22 mouse cellular contexts compared by ENCODE assay signal in the genomic region with DNA sequence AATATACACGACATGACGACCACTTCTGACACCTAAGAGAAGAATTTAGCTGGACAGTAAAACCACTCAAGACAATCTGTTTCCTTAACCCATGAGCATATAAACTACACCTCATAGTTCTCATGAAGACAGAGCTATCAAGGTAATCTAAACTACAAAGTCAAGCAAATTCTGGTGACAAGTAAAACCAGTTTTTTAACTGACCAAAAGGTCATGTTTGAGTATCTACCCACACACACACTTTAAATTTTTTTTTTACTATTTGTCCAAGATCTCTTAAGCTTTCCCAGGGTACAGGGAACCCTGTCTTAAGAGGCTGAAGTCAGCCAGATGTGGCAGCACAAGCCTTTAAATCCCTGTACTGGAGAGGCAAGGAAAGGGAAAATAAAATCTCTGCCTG. TPM values are rescaled to one million over a fixed set of nuclear protein-coding genes. Genes with fewer than 3 reads are reported as not detected.
DNase-seq lines count a peak whose midpoint lies in the region; ATAC-seq and TF ChIP-seq lines count a peak whose summit lies in the region.
"Had no signal": no experiment of that assay in that cellular context is flagged by ENCODE, and none has a peak within 500 bp of the region (broad histone marks: within the 10 kb centered on the region; RNA-seq: fewer than 3 reads in every experiment).

No protein-coding gene starts in this region.

- peaks cover 30% of the 10 kb centered on the region for H3K36me3 ChIP-seq in lung, embryonic 16.5 days (ENCODE audit: control insufficient read depth, insufficient read depth, low read length)
- peaks cover 36% of the 10 kb centered on the region for H3K36me3 ChIP-seq in intestine, embryonic 15.5 days
- no peaks in the 10 kb centered on the region; the same call in 1 of the 2 replicates for H3K36me3 ChIP-seq in stomach, postnatal 0 days (ENCODE audit: control insufficient read depth, insufficient read depth, low read length)
- H3K36me3 ChIP-seq in hindbrain, embryonic 16.5 days (ENCODE audit: control insufficient read depth, insufficient read depth, low read length) = peaks cover 19% of the 10 kb centered on the region
- H3K36me3 ChIP-seq in hindbrain, embryonic 13.5 days = peaks cover 71% of the 10 kb centered on the region

- H3K9ac ChIP-seq in lung, embryonic 16.5 days (ENCODE audit: low read length) = no peak overlapping the region
- H3K9ac ChIP-seq in intestine, embryonic 15.5 days = no peak overlapping the region
- no peak overlapping the region for H3K9ac ChIP-seq in stomach, postnatal 0 days (ENCODE audit: low read length)
- no peak overlapping the region for H3K9ac ChIP-seq in hindbrain, embryonic 16.5 days (ENCODE audit: low read depth, low read length)
- H3K9ac ChIP-seq in hindbrain, embryonic 13.5 days = no peak overlapping the region
- H3K9ac ChIP-seq: embryonic facial prominence, embryonic 13.5 days; forebrain, embryonic 12.5 days; heart, embryonic 15.5 days had no signal

- peak; percentile 69 for ATAC-seq in lung, embryonic 16.5 days (ENCODE audit: low read depth)
- ATAC-seq in intestine, embryonic 15.5 days = no peak
- ATAC-seq in stomach, postnatal 0 days (ENCODE audit: low FRiP score, low TSS enrichment) = peak; percentile 38; the same call in 1 of the 2 replicates
- no peak for ATAC-seq in hindbrain, embryonic 16.5 days
- no peak for ATAC-seq in hindbrain, embryonic 13.5 days (ENCODE audit: low FRiP score)
- ATAC-seq: activated CD4-positive, CD25-positive, alpha-beta regulatory T cell, adult 4 months; forebrain, embryonic 16.5 days; Patski had no signal

- DNase-seq in lung, postnatal 14 days = no peak
- DNase-seq in lung, postnatal 36 days = peak; percentile 43
- DNase-seq in stomach, postnatal 0 days (ENCODE audit: low spot score) = no peak
- DNase-seq: adrenal gland, postnatal 14 days; cerebellum, adult 18-20 months; cerebellum, adult 9-11 months; cerebellum, postnatal 36 days; gastrocnemius, postnatal 10 days; heart, adult 2 months; heart, postnatal 14 days had no signal

- H3K4me3 ChIP-seq in lung, embryonic 16.5 days (ENCODE audit: low read length) = no peak overlapping the region
- no peak overlapping the region for H3K4me3 ChIP-seq in intestine, embryonic 15.5 days (replicated peaks)
- no peak overlapping the region for H3K4me3 ChIP-seq in stomach, postnatal 0 days (ENCODE audit: low read depth, low read length)
- H3K4me3 ChIP-seq in hindbrain, embryonic 16.5 days (ENCODE audit: low read length) = no peak overlapping the region
- no peak overlapping the region for H3K4me3 ChIP-seq in hindbrain, embryonic 13.5 days
- H3K4me3 ChIP-seq: embryonic facial prominence, embryonic 13.5 days; forebrain, embryonic 12.5 days; heart, adult 2 months; heart, embryonic 15.5 days had no signal

- no peak for TF ChIP-seq EP300 in stomach, postnatal 0 days (optimal IDR thresholded peaks at IDR 0.05)

- WGBS in lung, embryonic 16.5 days = 58% methylated on average over 2 of the region's 2 CpGs
- 59% methylated on average over 2 of the region's 2 CpGs for WGBS in intestine, embryonic 15.5 days
- WGBS in stomach, postnatal 0 days = 69% methylated on average over 2 of the region's 2 CpGs
- 95% methylated on average over 2 of the region's 2 CpGs for WGBS in hindbrain, embryonic 16.5 days
- WGBS in hindbrain, embryonic 13.5 days = 96% methylated on average over 2 of the region's 2 CpGs

- no peak overlapping the region for H3K4me2 ChIP-seq in lung, embryonic 16.5 days (ENCODE audit: low read depth, low read length)
- no peak overlapping the region for H3K4me2 ChIP-seq in intestine, embryonic 15.5 days (replicated peaks)
- no peak overlapping the region for H3K4me2 ChIP-seq in stomach, postnatal 0 days (replicated peaks; ENCODE audit: low read depth)
- H3K4me2 ChIP-seq in hindbrain, embryonic 16.5 days (ENCODE audit: low read length) = no peak overlapping the region
- no peak overlapping the region for H3K4me2 ChIP-seq in hindbrain, embryonic 13.5 days
- H3K4me2 ChIP-seq: embryonic facial prominence, embryonic 13.5 days; forebrain, embryonic 12.5 days; heart, embryonic 11.5 days; heart, embryonic 15.5 days had no signal

- peaks cover 22% of the 10 kb centered on the region for H3K4me1 ChIP-seq in lung, embryonic 16.5 days (replicated peaks; ENCODE audit: control insufficient read depth, insufficient read depth, low read length)
- H3K4me1 ChIP-seq in intestine, embryonic 15.5 days (replicated peaks) = peaks cover 16% of the 10 kb centered on the region; the same call in 1 of the 2 replicates
- H3K4me1 ChIP-seq in stomach, postnatal 0 days (replicated peaks; ENCODE audit: control insufficient read depth, insufficient read depth) = no peaks in the 10 kb centered on the region; the same call in 1 of the 2 replicates
- H3K4me1 ChIP-seq in hindbrain, embryonic 16.5 days (ENCODE audit: control insufficient read depth, insufficient read depth, low read depth, low read length) = 0 out of 2 replicates have a peak, but pooled peaks cover 2% of the 10 kb centered on the region
- H3K4me1 ChIP-seq in hindbrain, embryonic 13.5 days (replicated peaks) = peaks cover 18% of the 10 kb centered on the region
- H3K4me1 ChIP-seq: embryonic facial prominence, embryonic 13.5 days had no signal

- no peak for TF ChIP-seq CTCF in stomach, postnatal 0 days (IDR thresholded peaks at IDR 0.05; ENCODE audit: low read depth)

- no peaks in the 10 kb centered on the region for H3K27me3 ChIP-seq in lung, embryonic 16.5 days (ENCODE audit: control insufficient read depth, insufficient read depth, low read depth, low read length)
- no peaks in the 10 kb centered on the region for H3K27me3 ChIP-seq in intestine, embryonic 15.5 days (replicated peaks)
- H3K27me3 ChIP-seq in stomach, postnatal 0 days (ENCODE audit: control insufficient read depth, insufficient read depth, low read length) = no peaks in the 10 kb centered on the region
- H3K27me3 ChIP-seq in hindbrain, embryonic 16.5 days (replicated peaks; ENCODE audit: control insufficient read depth, insufficient read depth, low read length) = no peaks in the 10 kb centered on the region
- 0 out of 2 replicates have a peak, but pooled peaks cover 5% of the 10 kb centered on the region for H3K27me3 ChIP-seq in hindbrain, embryonic 13.5 days
- H3K27me3 ChIP-seq: CH12.LX; embryonic facial prominence, embryonic 13.5 days; forebrain, embryonic 12.5 days; heart, embryonic 15.5 days; Patski had no signal

- peak overlapping the region; percentile 45; the same call in 1 of the 2 replicates for H3K27ac ChIP-seq in lung, embryonic 16.5 days (ENCODE audit: low read length)
- H3K27ac ChIP-seq in intestine, embryonic 15.5 days = 0 out of 2 replicates have a peak overlapping the region, but pooled peaks have one; percentile 11
- H3K27ac ChIP-seq in stomach, postnatal 0 days (replicated peaks) = peak overlapping the region; percentile 69
- H3K27ac ChIP-seq in hindbrain, embryonic 16.5 days (ENCODE audit: low read depth, low read length) = no peak overlapping the region
- no peak overlapping the region for H3K27ac ChIP-seq in hindbrain, embryonic 13.5 days
- H3K27ac ChIP-seq: embryonic facial prominence, embryonic 13.5 days; forebrain, embryonic 12.5 days; heart, adult 2 months; heart, embryonic 15.5 days had no signal

- H3K9me3 ChIP-seq in lung, embryonic 16.5 days (ENCODE audit: control insufficient read depth, low read length) = no peaks in the 10 kb centered on the region
- no peaks in the 10 kb centered on the region for H3K9me3 ChIP-seq in intestine, embryonic 15.5 days
- H3K9me3 ChIP-seq in stomach, postnatal 0 days (ENCODE audit: control insufficient read depth, low read length) = no peaks in the 10 kb centered on the region
- no peaks in the 10 kb centered on the region for H3K9me3 ChIP-seq in hindbrain, embryonic 16.5 days (ENCODE audit: control insufficient read depth, low read length)
- H3K9me3 ChIP-seq in hindbrain, embryonic 13.5 days = no peaks in the 10 kb centered on the region
- H3K9me3 ChIP-seq: embryonic facial prominence, embryonic 13.5 days; forebrain, embryonic 12.5 days; heart, embryonic 15.5 days had no signal

RNA-seq across cellular contexts. Expression of a gene that starts 18.8 kb away (rescaled TPM):
- 281 and 310 TPM in 2 replicates for polyA plus RNA-seq in lung, embryonic 16.5 days (2015; fragmentation: Nextera tagmentation; extraction: Ambion mirVana)
- 270 and 284 TPM in 2 replicates for polyA plus RNA-seq in intestine, embryonic 15.5 days (2015; fragmentation: Nextera tagmentation; extraction: Ambion mirVana)
- 119 and 123 TPM in 2 replicates for polyA plus RNA-seq in stomach, postnatal 0 days (2015; fragmentation: Nextera tagmentation; extraction: Ambion mirVana)
- 267 and 272 TPM in 2 replicates for polyA plus RNA-seq in hindbrain, embryonic 16.5 days (2015; fragmentation: Nextera tagmentation; extraction: Ambion mirVana)
- 259 and 260 TPM in 2 replicates for polyA plus RNA-seq in hindbrain, embryonic 13.5 days (2015; fragmentation: Nextera tagmentation; extraction: Ambion mirVana)

RNA-seq across cellular contexts. Expression of a gene that starts 31.9 kb away (rescaled TPM):
- polyA plus RNA-seq in lung, embryonic 16.5 days (2015; fragmentation: Nextera tagmentation; extraction: Ambion mirVana) = 13.1 and 13.2 TPM in 2 replicates
- polyA plus RNA-seq in intestine, embryonic 15.5 days (2015; fragmentation: Nextera tagmentation; extraction: Ambion mirVana) = 13.8 and 14.4 TPM in 2 replicates
- 5.9 and 6.2 TPM in 2 replicates for polyA plus RNA-seq in stomach, postnatal 0 days (2015; fragmentation: Nextera tagmentation; extraction: Ambion mirVana)
- polyA plus RNA-seq in hindbrain, embryonic 16.5 days (2015; fragmentation: Nextera tagmentation; extraction: Ambion mirVana) = 11.7 and 13.4 TPM in 2 replicates
- 17.4 and 18.6 TPM in 2 replicates for polyA plus RNA-seq in hindbrain, embryonic 13.5 days (2015; fragmentation: Nextera tagmentation; extraction: Ambion mirVana)

Comparison
In these comparisons a context has a peak if more than half of its experiments do, and no peak if none do; other contexts are left out.
1. ATAC-seq: peak in lung, embryonic 16.5 days (single experiment) and stomach, postnatal 0 days (single experiment); none in intestine, embryonic 15.5 days (single experiment), hindbrain, embryonic 16.5 days (single experiment) and hindbrain, embryonic 13.5 days (single experiment).
2. H3K27ac ChIP-seq: peak in lung, embryonic 16.5 days (single experiment), intestine, embryonic 15.5 days (single experiment) and stomach, postnatal 0 days (single experiment); none in hindbrain, embryonic 16.5 days (single experiment) and hindbrain, embryonic 13.5 days (single experiment).